Comparison of ENCODE assay signal across 9 mouse cellular contexts in genomic region chr3:51749812-51750481, GRCm38 (mm10).
A peak's percentile ranks its signal among the peaks of the same experiment; 100 is the strongest.
DNase-seq lines count a peak whose midpoint lies in the region; ATAC-seq and TF ChIP-seq lines count a peak whose summit lies in the region.
"Had no signal": no experiment of that assay in that cellular context is flagged by ENCODE, and none has a peak within 500 bp of the region (broad histone marks: within the 10 kb centered on the region; RNA-seq: fewer than 3 reads in every experiment).

No protein-coding gene starts in this region.

- TF ChIP-seq CTCF in kidney, adult 2 months (conservative IDR thresholded peaks at IDR 0.05; ENCODE audit: insufficient read depth, insufficient read length, low read depth, low read length), result no peak

- TF ChIP-seq POLR2A in kidney, adult 2 months (IDR thresholded peaks at IDR 0.05; ENCODE audit: low read depth, low read length), result no peak

- no peak overlapping the region for H3K4me3 ChIP-seq in brown adipose tissue, adult 24 weeks (ENCODE audit: insufficient read depth, low read depth, low read length)
- H3K4me3 ChIP-seq in kidney, adult 2 months (ENCODE audit: insufficient read depth, low read depth, low read length), result no peak overlapping the region
- H3K4me3 ChIP-seq in liver, embryonic 15.5 days (replicated peaks), result no peak overlapping the region
- no peak overlapping the region for H3K4me3 ChIP-seq in neural tube, embryonic 14.5 days (ENCODE audit: low read depth, low read length)
- H3K4me3 ChIP-seq: erythroblast, embryonic 14.5 days had no signal

- peak; percentile 41; the same call in 1 of the 2 replicates for ATAC-seq in liver, embryonic 15.5 days (ENCODE audit: insufficient read depth)
- ATAC-seq in neural tube, embryonic 14.5 days (ENCODE audit: low read depth), result peak; percentile 53; the same call in 1 of the 2 replicates

- peak; percentile 32 for DNase-seq in adrenal gland, adult 8-10 months
- no peak for DNase-seq in adrenal gland, postnatal 4 days (ENCODE audit: low spot score in 2 of 2)
- DNase-seq in heart, adult 9 months (ENCODE audit: low spot score in 2 of 2), result peak; percentile 70 to 72
- DNase-seq in kidney, adult 2 months, result peak; percentile 79
- no peak for DNase-seq in thymus, postnatal 4 days

- no peak overlapping the region for H3K9ac ChIP-seq in liver, embryonic 15.5 days
- H3K9ac ChIP-seq in neural tube, embryonic 14.5 days (replicated peaks; ENCODE audit: low read depth, low read length), result peak overlapping the region; percentile 28; the same call in 1 of the 2 replicates

- H3K27me3 ChIP-seq in kidney, adult 2 months (replicated peaks; ENCODE audit: control insufficient read depth, insufficient read depth, low read length), result no peaks in the 10 kb centered on the region
- H3K27me3 ChIP-seq in liver, embryonic 15.5 days, result no peaks in the 10 kb centered on the region
- H3K27me3 ChIP-seq in neural tube, embryonic 14.5 days (ENCODE audit: control insufficient read depth, insufficient read depth, low read length), result no peaks in the 10 kb centered on the region

- peaks cover 18% of the 10 kb centered on the region for H3K4me1 ChIP-seq in brown adipose tissue, adult 24 weeks (ENCODE audit: control insufficient read depth, insufficient read depth, insufficient read length, low read length)
- H3K4me1 ChIP-seq in kidney, adult 2 months (ENCODE audit: control insufficient read depth, insufficient read depth, low read length), result peaks cover 12% of the 10 kb centered on the region
- H3K4me1 ChIP-seq in liver, embryonic 15.5 days (replicated peaks), result peaks cover 40% of the 10 kb centered on the region
- peaks cover 23% of the 10 kb centered on the region for H3K4me1 ChIP-seq in neural tube, embryonic 14.5 days (ENCODE audit: control insufficient read depth, insufficient read depth, low read length)

- no peaks in the 10 kb centered on the region for H3K9me3 ChIP-seq in liver, embryonic 15.5 days (replicated peaks)
- no peaks in the 10 kb centered on the region for H3K9me3 ChIP-seq in neural tube, embryonic 14.5 days (ENCODE audit: control insufficient read depth, low read length)

- no peak overlapping the region for H3K4me2 ChIP-seq in liver, embryonic 15.5 days
- H3K4me2 ChIP-seq in neural tube, embryonic 14.5 days (ENCODE audit: low read depth, low read length), result no peak overlapping the region

- H3K27ac ChIP-seq in brown adipose tissue, adult 24 weeks (replicated peaks; ENCODE audit: low read depth, low read length), result peak overlapping the region; percentile 46
- H3K27ac ChIP-seq in kidney, adult 2 months (ENCODE audit: insufficient read depth, low read depth, low read length), result peak overlapping the region; percentile 6; the same call in 1 of the 2 replicates
- H3K27ac ChIP-seq in liver, embryonic 15.5 days (replicated peaks), result 0 out of 2 replicates have a peak overlapping the region, but pooled peaks have one; percentile 6
- H3K27ac ChIP-seq in neural tube, embryonic 14.5 days (ENCODE audit: low read depth, low read length), result peak overlapping the region; percentile 87

- WGBS in kidney, adult 2 months, result 34% methylated on average over 8 of the region's 8 CpGs
- 66% methylated on average over 8 of the region's 8 CpGs for WGBS in liver, embryonic 15.5 days (ENCODE audit: insufficient replicate concordance)
- WGBS in neural tube, embryonic 14.5 days, result 12% methylated on average over 8 of the region's 8 CpGs

- H3K36me3 ChIP-seq in kidney, adult 2 months (ENCODE audit: control insufficient read depth, insufficient read depth, low read length), result no peaks in the 10 kb centered on the region
- H3K36me3 ChIP-seq in liver, embryonic 15.5 days (replicated peaks), result no peaks in the 10 kb centered on the region
- no peaks in the 10 kb centered on the region for H3K36me3 ChIP-seq in neural tube, embryonic 14.5 days (ENCODE audit: control insufficient read depth, insufficient read depth, low read length)

Comparison
In these comparisons a context has a peak if more than half of its experiments do, and no peak if none do; other contexts are left out.
1. DNase-seq: peak in adrenal gland, adult 8-10 months (single experiment), heart, adult 9 months (2 of 2) and kidney, adult 2 months (single experiment); none in adrenal gland, postnatal 4 days (0 of 2) and thymus, postnatal 4 days (single experiment).
2. H3K27ac ChIP-seq: peak in every context shown above with its lines; median percentile 87 in neural tube, embryonic 14.5 days; 46 in brown adipose tissue, adult 24 weeks; 6 in kidney, adult 2 months; 6 in liver, embryonic 15.5 days.